Mouse (Mus musculus): Measurements from ENCODE around the gene Cdkal1. TPM values are rescaled to one million over a fixed set of nuclear protein-coding genes. Genes with fewer than 3 reads are reported as not detected.

The Cdkal1 gene
- polyA plus RNA-seq, 1 experiment from 2014 or later, result 21.6 TPM

GRCm38 (mm10) chr13:29402526-29403040, 452.9 kb downstream of the Cdkal1 start:
- no peak overlapping the region for H3K4me2 ChIP-seq
- WGBS, result 30% methylated on average over 3 of the region's 3 CpGs
- H3K9me3 ChIP-seq, result no peaks in the 10 kb centered on the region
- ATAC-seq (ENCODE audit: low read depth), result no peak; the same call in 1 of the 2 replicates
- no peaks in the 10 kb centered on the region for H3K27me3 ChIP-seq
- H3K36me3 ChIP-seq, result no peaks in the 10 kb centered on the region
- H3K9ac ChIP-seq, result no peak overlapping the region
- H3K4me1 ChIP-seq (replicated peaks), result peaks cover 36% of the 10 kb centered on the region
- no peak overlapping the region for H3K27ac ChIP-seq (replicated peaks)
- H3K4me3 ChIP-seq, result no peak overlapping the region

GRCm38 (mm10) chr13:29399908-29400307, 455.6 kb downstream of the Cdkal1 start:
- no peaks in the 10 kb centered on the region for H3K9me3 ChIP-seq
- WGBS, result 43% methylated on average over 5 of the region's 5 CpGs
- no peak overlapping the region for H3K9ac ChIP-seq
- no peaks in the 10 kb centered on the region for H3K36me3 ChIP-seq
- no peak overlapping the region for H3K27ac ChIP-seq (replicated peaks)
- H3K4me2 ChIP-seq, result no peak overlapping the region
- peaks cover 36% of the 10 kb centered on the region for H3K4me1 ChIP-seq (replicated peaks)
- 0 out of 2 replicates have a peak, but pooled peaks have one; percentile 38 for ATAC-seq (ENCODE audit: low read depth)
- H3K27me3 ChIP-seq, result no peaks in the 10 kb centered on the region
- H3K4me3 ChIP-seq, result no peak overlapping the region

- 55% methylated on average over 2 of the region's 2 CpGs for WGBS
- peaks cover 34% of the 10 kb centered on the region for H3K4me1 ChIP-seq (replicated peaks)
- H3K27ac ChIP-seq (replicated peaks), result no peak overlapping the region
- H3K4me3 ChIP-seq, result no peak overlapping the region
- H3K36me3 ChIP-seq, result no peaks in the 10 kb centered on the region
- no peak for ATAC-seq (ENCODE audit: low read depth)
- H3K4me2 ChIP-seq, result no peak overlapping the region
- no peaks in the 10 kb centered on the region for H3K27me3 ChIP-seq
- no peak overlapping the region for H3K9ac ChIP-seq
- no peaks in the 10 kb centered on the region for H3K9me3 ChIP-seq
Observed at GRCm38 (mm10) chr13:29398456-29398855, 457.0 kb downstream of the Cdkal1 start.

GRCm38 (mm10) chr13:29395694-29396093, 459.8 kb downstream of the Cdkal1 start:
- 61% methylated on average over 4 of the region's 4 CpGs for WGBS
- Histone ChIP-seq H3K9me3 (0 out of 2 replicates have a peak, but pooled peaks cover 3% of the 10 kb centered on the region), H3K4me2 (no peak overlapping the region), H3K27me3 (no peaks in the 10 kb centered on the region), H3K36me3 (no peaks in the 10 kb centered on the region), H3K4me1 (replicated peaks) (peaks cover 24% of the 10 kb centered on the region), H3K27ac (replicated peaks) (no peak overlapping the region), H3K4me3 (no peak overlapping the region), H3K9ac (no peak overlapping the region)
- no peak for ATAC-seq (ENCODE audit: low read depth)

- Histone ChIP-seq H3K4me2 (no peak overlapping the region), H3K36me3 (no peaks in the 10 kb centered on the region), H3K4me3 (no peak overlapping the region), H3K27ac (replicated peaks) (no peak overlapping the region), H3K9ac (no peak overlapping the region), H3K9me3 (0 out of 2 replicates have a peak, but pooled peaks cover 3% of the 10 kb centered on the region), H3K4me1 (replicated peaks) (peaks cover 10% of the 10 kb centered on the region; the same call in 1 of the 2 replicates), H3K27me3 (no peaks in the 10 kb centered on the region)
- ATAC-seq (ENCODE audit: low read depth), result no peak
- WGBS, result 91% methylated on average over 5 of the region's 5 CpGs
Observed at GRCm38 (mm10) chr13:29390025-29390424, 465.4 kb downstream of the Cdkal1 start.

- Histone ChIP-seq H3K9ac (no peak overlapping the region), H3K4me1 (replicated peaks) (peaks cover 12% of the 10 kb centered on the region; the same call in 1 of the 2 replicates), H3K4me2 (no peak overlapping the region), H3K36me3 (no peaks in the 10 kb centered on the region), H3K27me3 (no peaks in the 10 kb centered on the region), H3K9me3 (0 out of 2 replicates have a peak, but pooled peaks cover 3% of the 10 kb centered on the region), H3K4me3 (no peak overlapping the region), H3K27ac (replicated peaks) (no peak overlapping the region)
- ATAC-seq (ENCODE audit: low read depth), result no peak
- 72% methylated on average over 3 of the region's 3 CpGs for WGBS
Observed at GRCm38 (mm10) chr13:29388918-29389317, 466.6 kb downstream of the Cdkal1 start.

GRCm38 (mm10) chr13:29377572-29377971, 477.9 kb downstream of the Cdkal1 start:
- H3K27me3 ChIP-seq, result no peaks in the 10 kb centered on the region
- no peaks in the 10 kb centered on the region for H3K9me3 ChIP-seq
- no peak overlapping the region for H3K4me2 ChIP-seq
- no peak; the same call in 1 of the 2 replicates for ATAC-seq (ENCODE audit: low read depth)
- H3K4me3 ChIP-seq, result no peak overlapping the region
- H3K9ac ChIP-seq, result no peak overlapping the region
- H3K36me3 ChIP-seq, result no peaks in the 10 kb centered on the region
- peaks cover 17% of the 10 kb centered on the region for H3K4me1 ChIP-seq (replicated peaks)
- 77% methylated on average over 2 of the region's 2 CpGs for WGBS
- no peak overlapping the region for H3K27ac ChIP-seq (replicated peaks)

- Histone ChIP-seq H3K4me3 (no peak overlapping the region), H3K36me3 (no peaks in the 10 kb centered on the region), H3K9me3 (no peaks in the 10 kb centered on the region), H3K9ac (no peak overlapping the region), H3K4me2 (no peak overlapping the region), H3K4me1 (replicated peaks) (peaks cover 40% of the 10 kb centered on the region), H3K27ac (replicated peaks) (peak overlapping the region; percentile 82), H3K27me3 (no peaks in the 10 kb centered on the region)
- WGBS, result 21% methylated on average over 3 of the region's 3 CpGs
- ATAC-seq (ENCODE audit: low read depth), result peak; percentile 68
Observed at GRCm38 (mm10) chr13:29371916-29372315, 483.6 kb downstream of the Cdkal1 start.

- Histone ChIP-seq H3K9me3 (no peaks in the 10 kb centered on the region), H3K27ac (replicated peaks) (peak overlapping the region; percentile 82), H3K4me1 (replicated peaks) (peaks cover 40% of the 10 kb centered on the region), H3K36me3 (no peaks in the 10 kb centered on the region), H3K4me3 (no peak overlapping the region), H3K9ac (no peak overlapping the region), H3K27me3 (no peaks in the 10 kb centered on the region), H3K4me2 (no peak overlapping the region)
- 21% methylated on average over 4 of the region's 4 CpGs for WGBS
- ATAC-seq (ENCODE audit: low read depth), result 0 out of 2 replicates have a peak, but pooled peaks have one; percentile 42
Observed at GRCm38 (mm10) chr13:29371466-29371771, 484.1 kb downstream of the Cdkal1 start.

- Histone ChIP-seq H3K4me1 (replicated peaks) (peaks cover 41% of the 10 kb centered on the region), H3K4me3 (no peak overlapping the region), H3K27ac (replicated peaks) (peak overlapping the region; percentile 82), H3K9me3 (no peaks in the 10 kb centered on the region), H3K36me3 (no peaks in the 10 kb centered on the region), H3K9ac (no peak overlapping the region), H3K4me2 (no peak overlapping the region), H3K27me3 (no peaks in the 10 kb centered on the region)
- 4% methylated on average over 5 of the region's 5 CpGs for WGBS
- peak; percentile 87 for ATAC-seq (ENCODE audit: low read depth)
Observed at GRCm38 (mm10) chr13:29370731-29371465, 484.6 kb downstream of the Cdkal1 start.

GRCm38 (mm10) chr13:29368806-29369205, 486.7 kb downstream of the Cdkal1 start:
- no peak for ATAC-seq (ENCODE audit: low read depth)
- Histone ChIP-seq H3K36me3 (no peaks in the 10 kb centered on the region), H3K4me1 (replicated peaks) (peaks cover 47% of the 10 kb centered on the region), H3K4me2 (no peak overlapping the region), H3K4me3 (no peak overlapping the region), H3K27ac (replicated peaks) (no peak overlapping the region), H3K9ac (no peak overlapping the region), H3K9me3 (no peaks in the 10 kb centered on the region), H3K27me3 (no peaks in the 10 kb centered on the region)
- WGBS, result 51% methylated on average over 6 of the region's 6 CpGs

- Histone ChIP-seq H3K36me3 (no peaks in the 10 kb centered on the region), H3K9me3 (no peaks in the 10 kb centered on the region), H3K4me1 (replicated peaks) (peaks cover 18% of the 10 kb centered on the region), H3K4me2 (no peak overlapping the region), H3K9ac (no peak overlapping the region; the same call in 1 of the 2 replicates), H3K27me3 (no peaks in the 10 kb centered on the region), H3K4me3 (no peak overlapping the region), H3K27ac (replicated peaks) (peak overlapping the region; percentile 28; the same call in 1 of the 2 replicates)
- 0 out of 2 replicates have a peak, but pooled peaks have one; percentile 40 for ATAC-seq (ENCODE audit: low read depth)
- WGBS, result 67% methylated on average over 13 of the region's 13 CpGs
Observed at GRCm38 (mm10) chr13:29364901-29365625, 490.4 kb downstream of the Cdkal1 start.
